Mouse (Mus musculus): ENCODE results near the gene Timp3. TPM values are rescaled to one million over a fixed set of nuclear protein-coding genes. Genes with fewer than 3 reads are reported as not detected.

Timp3 gene
- 100 to 1,000 TPM; 511 to 546 TPM for total RNA-seq (2021)
- long read RNA-seq, experiment 1, full-length matches to known transcripts = 124 of 213 reads
- long read RNA-seq, experiment 1, partial matches to known transcripts = 11 of 213 reads
- long read RNA-seq, experiment 1, other reads (novel, unspliced or antisense) = 78 of 213 reads
- long read RNA-seq, experiment 2, full-length matches to known transcripts = 42 of 185 reads
- long read RNA-seq, experiment 2, partial matches to known transcripts = 109 of 185 reads
- long read RNA-seq, experiment 2, other reads (novel, unspliced or antisense) = 34 of 185 reads

GRCm38 (mm10) chr10:86300293-86301116, at the start of gene Timp3:
Timp3 (plus strand) TSS chr10:86300372.
- DNase-seq (ENCODE audit: low spot score in 2 of 2) = peak; percentile 91 to 97

GRCm38 (mm10) chr10:86256221-86256620, 44.0 kb upstream of the Timp3 start:
- no peak for DNase-seq (ENCODE audit: low spot score in 2 of 2)

GRCm38 (mm10) chr10:86257045-86257444, 43.1 kb upstream of the Timp3 start:
- DNase-seq (ENCODE audit: low spot score in 2 of 2) = no peak

GRCm38 (mm10) chr10:86258046-86258445, 42.1 kb upstream of the Timp3 start:
- DNase-seq (ENCODE audit: low spot score in 2 of 2) = no peak

DNA sequence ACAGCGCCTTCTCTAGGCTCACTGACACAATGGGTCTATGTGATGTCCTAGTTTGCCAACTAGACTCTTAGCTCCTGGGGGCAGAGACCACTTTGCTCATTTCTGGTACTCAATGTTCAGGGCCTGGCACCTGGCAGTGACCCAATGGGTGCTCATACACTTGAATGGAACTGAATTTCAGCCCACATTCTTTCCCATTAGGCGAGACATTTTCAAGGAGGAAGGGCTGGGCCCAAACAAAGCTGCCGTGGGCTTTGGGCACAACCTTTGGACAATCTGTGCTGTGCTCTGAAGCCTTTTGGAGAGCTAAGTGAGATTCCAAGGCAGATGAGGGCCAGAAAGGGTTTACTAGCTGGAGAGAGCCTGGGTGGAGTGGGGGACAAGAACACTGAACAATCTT, 41.2 kb upstream of the Timp3 start:
- no peak for DNase-seq (ENCODE audit: low spot score in 2 of 2)

GRCm38 (mm10) chr10:86261725-86262124, 38.4 kb upstream of the Timp3 start:
- no peak for DNase-seq (ENCODE audit: low spot score in 2 of 2)

DNA sequence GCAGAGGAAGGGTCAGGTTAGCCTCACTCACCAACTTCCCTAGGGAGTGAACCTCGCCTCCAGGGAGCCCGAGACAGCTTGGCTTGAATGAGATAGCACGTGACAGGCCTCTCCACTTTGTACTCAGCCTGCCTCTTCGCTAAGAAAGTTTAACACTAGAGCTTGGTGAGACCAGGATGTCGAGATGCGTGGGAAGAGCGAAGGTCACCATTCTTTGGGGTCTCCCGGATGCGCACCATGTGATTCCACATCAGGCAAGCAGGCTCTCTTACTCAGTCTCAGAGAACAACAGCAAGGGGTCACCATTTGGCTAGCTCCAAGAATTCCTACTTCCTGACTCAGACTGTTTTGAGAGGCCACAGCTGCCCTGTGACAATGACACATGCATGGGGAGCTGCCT, 35.6 kb upstream of the Timp3 start:
- DNase-seq (ENCODE audit: low spot score in 2 of 2) = no peak

DNA sequence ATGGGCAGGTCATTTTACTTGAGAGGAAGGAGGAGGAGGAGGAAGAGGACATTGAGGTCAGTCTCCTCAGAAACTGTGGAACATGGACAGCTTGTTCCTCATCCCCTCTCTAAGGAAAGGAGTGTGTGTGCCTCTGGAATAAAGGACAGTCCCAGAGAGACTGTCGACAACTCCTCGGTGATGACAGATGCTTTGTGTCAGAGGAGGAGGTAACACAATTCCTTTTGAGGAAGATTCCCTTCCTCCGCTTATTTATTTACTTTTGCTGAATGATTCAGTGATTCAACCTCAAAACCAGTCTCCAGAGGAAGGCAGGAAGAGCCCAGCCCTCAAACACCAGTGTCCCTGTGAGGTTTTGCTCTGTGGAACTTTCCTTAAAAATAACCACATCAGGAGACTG, 29.9 kb upstream of the Timp3 start:
- no peak for DNase-seq (ENCODE audit: low spot score in 2 of 2)

GRCm38 (mm10) chr10:86272826-86273225, 27.3 kb upstream of the Timp3 start:
- no peak for DNase-seq (ENCODE audit: low spot score in 2 of 2)

DNA sequence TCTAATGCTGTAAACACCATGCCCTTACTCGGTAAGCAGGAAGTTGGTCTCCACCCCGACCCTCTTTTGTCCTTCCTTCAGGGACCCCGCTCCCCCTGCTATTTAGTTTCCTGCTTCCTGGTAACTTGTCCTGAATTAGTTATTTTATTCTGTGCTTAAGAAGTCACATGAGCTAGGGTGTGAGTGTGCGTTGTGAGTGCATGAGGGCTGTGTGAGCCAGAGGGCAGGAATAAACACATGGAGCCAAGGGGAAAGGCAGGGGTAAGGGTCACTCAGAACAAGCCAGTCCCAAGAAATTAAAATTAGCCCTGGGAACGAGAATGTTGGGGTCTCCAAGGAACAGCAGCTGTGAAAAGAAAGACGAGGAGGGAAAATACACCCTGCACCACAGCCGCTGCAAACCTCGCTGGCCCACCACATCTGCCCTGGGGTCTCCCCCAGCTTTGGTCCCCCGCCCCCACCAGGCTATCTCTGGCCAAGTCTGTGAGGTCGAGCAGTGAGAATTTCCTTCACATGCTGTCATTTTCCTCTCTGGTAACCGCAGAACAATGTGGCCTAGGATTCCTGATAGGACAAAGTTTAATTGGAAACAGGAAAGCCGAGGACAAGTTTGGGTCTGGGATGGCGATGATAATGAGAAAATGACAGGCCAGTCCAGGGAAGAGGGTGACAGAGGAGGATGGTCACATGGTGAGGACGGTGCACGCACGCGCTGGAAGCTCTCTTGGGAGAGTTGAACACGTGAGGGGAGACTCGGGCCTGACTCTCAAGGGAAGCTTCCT, 26.6 kb upstream of the Timp3 start:
- DNase-seq (ENCODE audit: low spot score in 2 of 2) = peak in 1 of 2 experiments; percentile 44

GRCm38 (mm10) chr10:86275585-86275984, 24.6 kb upstream of the Timp3 start:
- DNase-seq (ENCODE audit: low spot score in 2 of 2) = no peak

- DNase-seq (ENCODE audit: low spot score in 2 of 2) = no peak
These were observed 22.8 kb upstream of the Timp3 start for GRCm38 (mm10) chr10:86277327-86277726.

GRCm38 (mm10) chr10:86278481-86278880, 21.7 kb upstream of the Timp3 start:
- DNase-seq (ENCODE audit: low spot score in 2 of 2) = no peak

DNA sequence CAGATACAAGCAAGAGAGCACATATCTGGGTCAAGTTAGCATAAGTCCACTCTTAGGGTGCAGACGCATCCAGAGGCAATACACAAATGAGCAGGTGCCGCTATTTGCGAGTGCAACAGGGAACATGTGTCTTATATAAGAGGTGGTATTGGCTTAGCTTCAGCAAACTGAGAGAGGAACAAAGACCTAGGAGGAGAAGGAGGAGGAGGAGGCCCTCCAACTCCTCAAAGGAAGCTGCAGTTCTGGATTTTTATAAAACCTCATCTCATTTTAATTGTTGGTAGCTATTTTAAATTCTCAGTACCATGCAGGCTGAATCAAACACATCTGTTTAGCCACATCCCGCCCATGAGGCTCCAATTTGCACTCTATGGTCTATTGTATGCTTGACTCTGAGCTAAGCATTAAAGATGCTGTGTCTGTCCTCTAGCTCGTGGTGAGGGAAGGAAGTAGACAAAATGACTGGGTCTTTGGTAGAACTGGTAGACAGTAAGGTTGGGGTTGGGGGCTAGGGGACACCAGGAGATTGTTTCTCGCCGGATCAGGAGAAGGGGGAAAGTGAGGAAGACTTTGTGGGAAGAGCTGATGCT, 20.5 kb upstream of the Timp3 start:
- DNase-seq (ENCODE audit: low spot score in 2 of 2) = no peak

- DNase-seq (ENCODE audit: low spot score in 2 of 2) = no peak
These were observed 18.9 kb upstream of the Timp3 start for GRCm38 (mm10) chr10:86281238-86281637.

GRCm38 (mm10) chr10:86286508-86286907, 13.7 kb upstream of the Timp3 start:
- no peak for DNase-seq (ENCODE audit: low spot score in 2 of 2)

DNA sequence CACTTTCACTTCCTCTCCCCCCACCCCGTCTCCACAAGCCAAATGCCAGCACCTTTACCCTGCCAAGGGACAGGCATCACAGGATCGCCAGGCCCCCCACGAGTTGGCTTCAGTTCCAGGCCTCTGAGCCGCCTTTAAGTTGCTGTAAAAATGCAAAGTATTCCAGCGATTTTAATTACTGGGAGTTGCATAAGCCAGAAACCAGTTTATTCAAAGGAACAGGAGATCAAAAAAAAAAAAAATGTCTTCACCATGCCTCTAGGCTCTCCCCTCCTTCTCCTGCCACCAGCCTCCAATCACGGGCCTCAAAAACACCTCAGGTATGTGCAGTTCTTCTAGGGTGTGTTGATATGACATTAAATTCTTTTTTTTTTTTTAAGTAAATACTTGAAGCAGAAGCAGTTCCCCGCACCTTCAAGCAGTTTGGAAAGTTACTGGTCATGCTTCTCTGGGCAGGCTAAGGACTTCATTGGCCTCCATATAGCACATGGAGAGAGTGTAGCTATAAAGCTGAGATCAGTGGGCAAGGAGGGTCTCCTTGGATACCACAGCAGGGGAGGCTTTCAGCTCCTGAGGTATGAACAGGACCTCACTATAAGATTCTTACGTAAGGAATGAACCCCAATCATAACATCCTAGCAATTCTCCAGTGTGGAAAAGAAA, 9.9 kb upstream of the Timp3 start:
- no peak for DNase-seq (ENCODE audit: low spot score in 2 of 2)

DNA sequence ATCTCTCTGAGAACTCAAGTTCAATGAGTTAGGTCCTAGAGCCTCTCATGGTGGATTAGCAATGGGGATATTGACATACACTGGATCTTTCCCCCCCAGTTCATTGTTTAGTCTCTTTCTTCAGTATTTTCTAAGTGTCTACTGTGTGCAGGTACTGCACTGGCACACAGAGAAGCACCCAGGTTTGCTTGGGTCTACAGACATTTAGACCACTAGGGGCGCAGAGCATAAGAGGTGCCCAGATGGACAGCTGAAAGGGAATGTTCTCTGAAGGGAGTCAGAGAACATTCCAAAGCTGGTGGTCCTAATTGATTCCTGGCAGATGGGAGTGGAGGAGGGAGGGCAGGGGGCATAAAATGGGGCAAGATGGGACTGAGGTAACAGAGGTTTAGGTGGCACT, 6.3 kb upstream of the Timp3 start:
- no peak for DNase-seq (ENCODE audit: low spot score in 2 of 2)

GRCm38 (mm10) chr10:86294599-86295365, 5.4 kb upstream of the Timp3 start:
- no peak for DNase-seq (ENCODE audit: low spot score in 2 of 2)

All from adrenal gland, adult 18-20 months (tissue).